Comparison of ENCODE assay signal across 8 mouse cellular contexts in the genomic region with DNA sequence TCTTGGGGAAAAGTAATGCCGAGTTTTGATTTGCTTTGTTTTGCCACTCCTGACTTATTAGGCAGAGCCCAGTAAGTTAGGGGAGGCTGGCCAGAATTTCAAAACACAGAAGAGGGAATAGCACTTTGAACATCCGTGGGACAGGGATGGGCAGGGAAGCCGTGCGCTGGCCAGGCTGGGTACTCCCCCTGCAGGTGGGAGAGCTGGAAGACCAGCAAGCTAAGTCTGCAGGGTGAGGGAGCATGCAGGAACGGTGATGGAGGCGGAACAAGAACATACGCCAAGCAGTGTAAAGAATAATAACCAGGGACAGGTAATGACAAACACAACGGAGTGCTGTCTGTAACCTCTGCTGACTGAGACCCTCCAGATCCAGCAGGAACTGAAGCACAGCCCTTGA. TPM values are rescaled to one million over a fixed set of nuclear protein-coding genes. Genes with fewer than 3 reads are reported as not detected.
DNase-seq lines count a peak whose midpoint lies in the region; ATAC-seq and TF ChIP-seq lines count a peak whose summit lies in the region.

No protein-coding gene starts in this region.

- no peaks in the 10 kb centered on the region for H3K9me3 ChIP-seq in heart, embryonic 10.5 days
- H3K9me3 ChIP-seq in heart, embryonic 12.5 days (replicated peaks): no peaks in the 10 kb centered on the region
- no peaks in the 10 kb centered on the region for H3K9me3 ChIP-seq in limb, embryonic 11.5 days (ENCODE audit: control insufficient read depth, low read length)

- H3K27ac ChIP-seq in heart, embryonic 10.5 days: 0 out of 2 replicates have a peak overlapping the region, but pooled peaks have one; percentile 7
- no peak overlapping the region for H3K27ac ChIP-seq in heart, embryonic 12.5 days (ENCODE audit: poor library complexity, severe bottlenecking)
- no peak overlapping the region for H3K27ac ChIP-seq in bone marrow, adult 2 months (ENCODE audit: control insufficient read depth, insufficient read depth, low read depth, low read length, poor library complexity)
- no peak overlapping the region for H3K27ac ChIP-seq in limb, embryonic 11.5 days (replicated peaks; ENCODE audit: low read depth, low read length)
- no peak overlapping the region for H3K27ac ChIP-seq in testis, adult 2 months (ENCODE audit: control insufficient read depth, insufficient read depth, low read depth, low read length)

- no peak overlapping the region for H3K9ac ChIP-seq in heart, embryonic 12.5 days
- peak overlapping the region; percentile 7; the same call in 1 of the 2 replicates for H3K9ac ChIP-seq in limb, embryonic 11.5 days (ENCODE audit: low read length)

- DNase-seq in heart, embryonic 10.5 days (ENCODE audit: low spot score): no peak
- peak; percentile 65 for DNase-seq in 3T3-L1 (ENCODE audit: low read depth, low spot score)
- peak; percentile 72 for DNase-seq in limb, embryonic 11.5 days (ENCODE audit: low spot score)
- DNase-seq in urinary bladder, adult 18-20 months (ENCODE audit: low spot score in 2 of 2): no peak

- no peak for ATAC-seq in heart, embryonic 12.5 days (ENCODE audit: insufficient number of reproducible peaks, low FRiP score)
- ATAC-seq in limb, embryonic 11.5 days (ENCODE audit: insufficient number of reproducible peaks, low FRiP score, low TSS enrichment, low read depth): no peak
- no peak for ATAC-seq in granulocyte monocyte progenitor cell, adult 5-6 weeks (replicated peaks; ENCODE audit: poor library complexity, severe bottlenecking)

- peak; percentile 28; the same call in 1 of the 2 replicates for TF ChIP-seq CTCF in bone marrow, adult 2 months (IDR thresholded peaks at IDR 0.05; ENCODE audit: control insufficient read depth, insufficient read depth, low read length)
- peak; percentile 29; the same call in 1 of the 2 replicates for TF ChIP-seq CTCF in testis, adult 2 months (IDR thresholded peaks at IDR 0.05; ENCODE audit: control insufficient read depth, insufficient read depth, insufficient replicate concordance, low read depth, low read length)

- H3K4me3 ChIP-seq in heart, embryonic 10.5 days: no peak overlapping the region
- H3K4me3 ChIP-seq in heart, embryonic 12.5 days: no peak overlapping the region
- H3K4me3 ChIP-seq in bone marrow, adult 2 months (replicated peaks; ENCODE audit: control insufficient read depth, low read depth, low read length): no peak overlapping the region
- no peak overlapping the region for H3K4me3 ChIP-seq in limb, embryonic 11.5 days (ENCODE audit: low read depth, low read length)
- H3K4me3 ChIP-seq in testis, adult 2 months (ENCODE audit: control insufficient read depth, low read depth, low read length): no peak overlapping the region

- 24% methylated on average over 8 of the region's 8 CpGs for WGBS in heart, embryonic 10.5 days
- 19% methylated on average over 8 of the region's 8 CpGs for WGBS in heart, embryonic 12.5 days
- WGBS in bone marrow, adult 2 months: 55% methylated on average over 8 of the region's 8 CpGs
- 39% methylated on average over 8 of the region's 8 CpGs for WGBS in limb, embryonic 11.5 days

- no peak overlapping the region for H3K4me2 ChIP-seq in heart, embryonic 12.5 days
- H3K4me2 ChIP-seq in limb, embryonic 11.5 days (ENCODE audit: low read depth, severe bottlenecking): no peak overlapping the region

- no peak for TF ChIP-seq POLR2A in bone marrow, adult 2 months (IDR thresholded peaks at IDR 0.05; ENCODE audit: borderline replicate concordance, control insufficient read depth, low read depth, low read length)
- TF ChIP-seq POLR2A in testis, adult 2 months (IDR thresholded peaks at IDR 0.05; ENCODE audit: control insufficient read depth, low read depth, low read length): no peak

- H3K4me1 ChIP-seq in heart, embryonic 10.5 days: peaks cover 62% of the 10 kb centered on the region
- H3K4me1 ChIP-seq in heart, embryonic 12.5 days (replicated peaks): peaks cover 53% of the 10 kb centered on the region
- H3K4me1 ChIP-seq in bone marrow, adult 2 months (ENCODE audit: control insufficient read depth, insufficient read depth, low read length): no peaks in the 10 kb centered on the region
- H3K4me1 ChIP-seq in limb, embryonic 11.5 days (ENCODE audit: control insufficient read depth, insufficient read depth, low read length): peaks cover 16% of the 10 kb centered on the region
- no peaks in the 10 kb centered on the region for H3K4me1 ChIP-seq in testis, adult 2 months (ENCODE audit: control insufficient read depth, insufficient read depth, low read length)

- no peaks in the 10 kb centered on the region for H3K36me3 ChIP-seq in heart, embryonic 10.5 days
- H3K36me3 ChIP-seq in heart, embryonic 12.5 days: no peaks in the 10 kb centered on the region
- no peaks in the 10 kb centered on the region for H3K36me3 ChIP-seq in limb, embryonic 11.5 days (ENCODE audit: control insufficient read depth, insufficient read depth, low read length)
- H3K36me3 ChIP-seq in testis, adult 2 months (ENCODE audit: control insufficient read depth, insufficient read depth, low read length): no peaks in the 10 kb centered on the region

- H3K27me3 ChIP-seq in heart, embryonic 10.5 days (ENCODE audit: insufficient read depth, poor library complexity, severe bottlenecking): no peaks in the 10 kb centered on the region
- no peaks in the 10 kb centered on the region for H3K27me3 ChIP-seq in heart, embryonic 12.5 days (replicated peaks)
- H3K27me3 ChIP-seq in limb, embryonic 11.5 days (ENCODE audit: control insufficient read depth, insufficient read depth, low read length): 0 out of 2 replicates have a peak, but pooled peaks cover 2% of the 10 kb centered on the region
- H3K27me3 ChIP-seq in testis, adult 2 months (ENCODE audit: control insufficient read depth, insufficient read depth, low read length): no peaks in the 10 kb centered on the region

RNA-seq across cellular contexts. Expression of a gene that starts 55.5 kb away (rescaled TPM):
- polyA plus RNA-seq in heart, embryonic 10.5 days (2016; fragmentation: Nextera tagmentation; extraction: Ambion mirVana): 20.6 and 31.5 TPM in 2 replicates
- polyA plus RNA-seq in heart, embryonic 12.5 days (2016; fragmentation: Nextera tagmentation; extraction: Ambion mirVana): 28.1 and 29.2 TPM in 2 replicates
- 3.7 and 14.1 TPM in 2 replicates for polyA plus RNA-seq in bone marrow, adult 2 months (2011; ENCODE audit: insufficient read depth, insufficient read length, low replicate concordance, missing spikeins)
- polyA plus RNA-seq in limb, embryonic 11.5 days (2014; fragmentation: Nextera tagmentation; extraction: Ambion mirVana): 15.1 and 17.7 TPM in 2 replicates
- 8.3 and 9.6 TPM in 2 replicates for polyA plus RNA-seq in testis, adult 2 months (2012; rRNA removed)
- 15.7 and 30.6 TPM in 2 replicates for total RNA-seq in granulocyte monocyte progenitor cell, adult 5-6 weeks (2014; fragmentation: Nextera tagmentation)
- 15.7 and 24.6 TPM in 2 replicates for total RNA-seq in granulocyte monocyte progenitor cell, adult 5-6 weeks (2017)

Comparison
In these comparisons a context has a peak if more than half of its experiments do, and no peak if none do; other contexts are left out.
1. DNase-seq: peak in 3T3-L1 (single experiment) and limb, embryonic 11.5 days (single experiment); none in heart, embryonic 10.5 days (single experiment) and urinary bladder, adult 18-20 months (0 of 2).